Mouse (Mus musculus) kidney, postnatal 0 days (tissue): ENCODE results near the gene Hsd17b13. TPM values are rescaled to one million over a fixed set of nuclear protein-coding genes. Genes with fewer than 3 reads are reported as not detected.

Source experiments
- ATAC-seq: fragments of 200-750 bp; cut with Nextera tagmentation; replicated peaks from 2 replicates; pipeline ENCODE4 v1.8.0; 2017; ENCODE audit warnings: low read depth, moderate number of reproducible peaks, moderate TSS enrichment, moderate library complexity; ENCODE audit not compliant: low FRiP score
- DNase-seq: peaks from one replicate; pipeline ENCODE4 v3.0.0-alpha.2; 2016; ENCODE audit warnings: low spot score
- H3K27ac ChIP-seq: fragments of 300-500 bp; sonication (generic); 2 replicates; pipeline ENCODE4 v1.5.1; 2014; ENCODE audit warnings: mild to moderate bottlenecking
- H3K27me3 ChIP-seq: fragments of 300-500 bp; sonication (generic); 2 replicates; pipeline ENCODE4 v1.6.1; 2014; ENCODE audit warnings: low read length, mixed read lengths; ENCODE audit not compliant: insufficient read depth
- H3K36me3 ChIP-seq: fragments of 300-500 bp; sonication (generic); 2 replicates; pipeline ENCODE4 v1.6.1; 2014; ENCODE audit warnings: low read length, mixed read lengths; ENCODE audit not compliant: insufficient read depth
- H3K4me1 ChIP-seq: fragments of 300-500 bp; sonication (generic); replicated peaks from 2 replicates; pipeline ENCODE4 v1.6.1; 2014; ENCODE audit warnings: antibody characterized with exemption, low read length, mixed read lengths; ENCODE audit not compliant: insufficient read depth
- H3K4me2 ChIP-seq: fragments of 300-500 bp; sonication (generic); 2 replicates; pipeline ENCODE4 v1.6.1; 2014; ENCODE audit warnings: mild to moderate bottlenecking, low read length, moderate library complexity, mixed read lengths
- H3K4me3 ChIP-seq: fragments of 300-500 bp; sonication (generic); replicated peaks from 2 replicates; pipeline ENCODE4 v1.5.1; 2014; ENCODE audit warnings: low read depth, low read length
- H3K9ac ChIP-seq: fragments of 300-500 bp; sonication (generic); 2 replicates; pipeline ENCODE4 v1.6.1; 2014; ENCODE audit warnings: low read depth, low read length
- H3K9me3 ChIP-seq: fragments of 300-500 bp; sonication (generic); replicated peaks from 2 replicates; pipeline ENCODE4 v1.6.1; 2016; ENCODE audit warnings: low read length, inconsistent platforms, mixed read lengths
- CTCF ChIP-seq: IDR thresholded peaks from 2 replicates; pipeline ENCODE4 v1.5.1; 2016; ENCODE audit warnings: antibody characterized with exemption, low read depth, mild to moderate bottlenecking, moderate library complexity
- WGBS: fragments of 180-500 bp; shearing (Covaris S2); extraction: QIAGEN DNeasy Blood & Tissue Kit; methylation state at CpG from one replicate; pipeline ENCODE4 v1.1.7; 2014; 5-methylcytosine and 5-hydroxymethylcytosine counted together
- polyA plus RNA-seq: library from polyadenylated mRNA; unstranded; fragments of >200 nt; fragmentation: Nextera tagmentation; extraction: Ambion mirVana; gene quantifications from 2 replicates; pipeline ENCODE4 v1.2.1, GENCODE M21; 2015

Gene Hsd17b13
- polyA plus RNA-seq, 1 experiment from 2014 or later = 0.13 TPM

DNA sequence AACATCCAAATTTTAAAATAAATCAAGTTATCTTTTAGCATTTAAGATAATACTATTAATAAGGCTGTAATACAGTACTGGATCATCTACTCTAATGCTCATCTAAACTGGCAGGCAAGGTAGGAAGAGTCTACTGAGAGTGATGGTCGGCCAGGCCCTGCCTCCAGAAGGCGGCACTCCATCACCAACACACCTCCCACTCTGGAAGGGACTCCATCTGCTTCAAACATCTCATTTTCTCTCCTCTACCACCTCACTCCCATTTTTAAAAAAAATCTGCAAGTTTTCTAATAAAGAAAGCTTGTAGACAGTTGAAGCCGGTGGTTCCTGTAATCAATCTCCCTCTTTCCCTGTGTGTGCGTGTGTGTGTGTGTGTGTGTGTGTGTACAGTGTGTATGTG, 69.4 kb downstream of the Hsd17b13 start:
- WGBS = 85% methylated on average over 4 of the region's 4 CpGs
- no peak for ATAC-seq
- no peak overlapping the region for H3K4me3 ChIP-seq

DNA sequence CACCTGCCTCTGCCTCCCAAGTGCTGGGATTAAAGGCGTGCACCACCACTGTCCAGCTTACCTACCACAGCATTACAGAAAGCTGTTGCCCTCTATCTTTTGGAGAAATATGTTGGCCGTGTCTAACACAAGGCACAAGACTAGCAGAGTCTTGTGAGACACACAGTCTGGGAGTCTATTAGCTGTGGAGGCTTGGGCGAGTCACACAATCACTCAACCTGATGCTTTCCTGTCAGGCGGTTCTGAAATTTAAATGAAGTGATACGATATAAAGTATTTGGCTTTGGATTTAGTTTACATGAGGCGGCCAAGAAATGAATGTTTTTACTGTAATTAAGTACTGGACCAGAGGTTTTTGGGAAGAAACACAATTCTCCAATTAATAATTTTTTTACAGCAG, 71.0 kb downstream of the Hsd17b13 start:
- H3K4me2 ChIP-seq = no peak overlapping the region
- DNase-seq (no peak), ATAC-seq (no peak)
- H3K27me3 ChIP-seq = no peaks in the 10 kb centered on the region
- no peak for TF ChIP-seq CTCF
- H3K36me3 ChIP-seq = no peaks in the 10 kb centered on the region
- 88% methylated on average over 6 of the region's 6 CpGs for WGBS
- H3K4me3 ChIP-seq = no peak overlapping the region
- no peak overlapping the region for H3K27ac ChIP-seq
- no peaks in the 10 kb centered on the region; the same call in 1 of the 2 replicates for H3K4me1 ChIP-seq
- no peak overlapping the region for H3K9ac ChIP-seq
- H3K9me3 ChIP-seq = no peaks in the 10 kb centered on the region

More for the DNA sequence above, 69.4 kb downstream of the Hsd17b13 start:
- Histone ChIP-seq H3K9me3 (no peaks in the 10 kb centered on the region), H3K27ac (no peak overlapping the region), H3K27me3 (no peaks in the 10 kb centered on the region), H3K4me2 (no peak overlapping the region), H3K9ac (no peak overlapping the region), H3K4me1 (no peaks in the 10 kb centered on the region; the same call in 1 of the 2 replicates), H3K36me3 (no peaks in the 10 kb centered on the region)
- no peak for DNase-seq
- no peak for TF ChIP-seq CTCF

Other genes starting within 250 kb of the Hsd17b13 start
- gene Klhl8, start 66.2 kb downstream of the Hsd17b13 start, polyA plus RNA-seq = 11.1 and 11.4 TPM in 2 replicates
- gene Hsd17b11, start 44.5 kb upstream of the Hsd17b13 start, polyA plus RNA-seq = 12.3 and 12.4 TPM in 2 replicates
- gene Nudt9, start 68.9 kb upstream of the Hsd17b13 start, polyA plus RNA-seq = 63.1 and 65.1 TPM in 2 replicates
- gene Gm17660, start 100.2 kb upstream of the Hsd17b13 start, polyA plus RNA-seq = not detected in 2 replicates
- 67.2 and 77.5 TPM in 2 replicates for gene Sparcl1, start 136.3 kb upstream of the Hsd17b13 start, polyA plus RNA-seq
- not detected in 2 replicates for gene Dspp, start 193.3 kb upstream of the Hsd17b13 start, polyA plus RNA-seq
- 0.15 and 0.16 TPM in 2 replicates for gene Dmp1, start 225.2 kb upstream of the Hsd17b13 start, polyA plus RNA-seq